Mouse (Mus musculus) 3T3-L1 (cell line): ENCODE measurements around the gene Sema3d.

Source experiments
- DNase-seq: peaks from one replicate; pipeline ENCODE4 v3.0.0-alpha.2; 2015; ENCODE audit warnings: low read depth, low spot score

Gene Sema3d

DNA sequence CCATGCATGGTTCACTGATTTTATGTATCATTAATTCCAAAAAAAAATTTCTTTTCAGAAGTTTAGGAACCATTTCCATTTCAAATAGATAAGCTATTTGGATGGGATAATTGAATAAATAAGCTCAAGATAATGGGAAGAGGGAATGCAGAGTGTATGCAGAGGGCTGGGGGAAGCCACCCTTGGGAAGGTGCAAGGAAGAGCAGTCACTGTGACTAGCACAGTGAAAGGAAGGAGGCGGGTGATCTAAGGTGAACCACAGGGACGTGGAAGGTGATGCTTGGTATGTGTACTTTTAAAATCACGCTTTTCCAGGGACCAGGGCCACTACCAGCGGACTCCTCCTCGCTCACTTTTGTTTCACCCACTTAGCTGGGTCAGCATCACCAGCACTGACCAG, 115.9 kb downstream of the Sema3d start:
- DNase-seq, result no peak

DNA sequence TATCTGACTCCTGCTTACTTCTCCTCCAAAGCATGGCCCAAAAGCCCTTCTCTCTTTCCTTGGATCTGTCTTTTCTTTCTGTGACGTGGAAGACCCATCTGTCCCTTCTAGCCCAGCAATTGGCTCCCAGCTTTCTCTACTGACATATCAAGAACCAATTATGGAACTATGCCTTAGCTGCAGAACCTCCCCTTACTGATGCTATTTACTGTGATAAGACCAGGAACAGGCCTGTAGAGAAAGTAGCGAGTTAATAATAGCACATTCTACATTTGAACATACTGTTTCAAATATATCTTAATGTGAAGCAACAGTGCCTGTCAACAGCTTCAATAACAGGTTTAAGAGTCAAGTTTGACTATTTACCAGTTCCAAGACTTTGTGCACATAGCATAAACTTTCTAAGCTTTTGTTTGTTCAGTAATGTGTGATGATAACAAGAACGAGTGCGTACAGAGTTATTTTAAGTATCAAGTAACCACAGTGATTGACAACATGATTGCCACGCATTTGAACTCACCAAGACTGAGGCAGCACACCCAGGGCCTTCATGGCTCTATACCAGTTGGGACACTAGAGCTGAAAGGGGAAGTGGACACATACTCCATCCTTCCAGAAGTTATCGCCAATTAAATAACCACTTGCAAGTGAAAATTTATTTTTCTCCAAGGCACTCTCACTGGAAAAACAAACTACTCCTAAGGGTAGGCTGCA, 116.8 kb downstream of the Sema3d start:
- DNase-seq, result no peak

DNA sequence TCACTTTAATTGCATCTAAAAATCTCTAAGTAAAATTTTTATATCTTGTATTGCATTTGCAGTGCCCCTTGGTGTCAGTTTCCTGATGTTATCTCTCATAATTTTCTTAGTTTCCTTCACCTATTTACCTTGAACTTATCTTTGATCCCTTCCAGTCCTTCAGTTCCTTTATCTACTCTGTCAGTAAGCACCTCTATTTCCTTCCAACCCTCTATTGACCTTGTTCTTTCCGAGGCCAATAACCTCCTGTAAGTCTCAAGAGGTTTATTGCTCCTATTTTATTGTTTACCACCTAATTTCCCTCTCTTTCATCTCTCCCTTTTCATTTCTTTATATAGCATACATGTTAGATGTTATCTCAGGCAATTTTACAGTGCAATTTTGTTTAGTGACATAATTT, 129.3 kb downstream of the Sema3d start:
- DNase-seq, result no peak

DNA sequence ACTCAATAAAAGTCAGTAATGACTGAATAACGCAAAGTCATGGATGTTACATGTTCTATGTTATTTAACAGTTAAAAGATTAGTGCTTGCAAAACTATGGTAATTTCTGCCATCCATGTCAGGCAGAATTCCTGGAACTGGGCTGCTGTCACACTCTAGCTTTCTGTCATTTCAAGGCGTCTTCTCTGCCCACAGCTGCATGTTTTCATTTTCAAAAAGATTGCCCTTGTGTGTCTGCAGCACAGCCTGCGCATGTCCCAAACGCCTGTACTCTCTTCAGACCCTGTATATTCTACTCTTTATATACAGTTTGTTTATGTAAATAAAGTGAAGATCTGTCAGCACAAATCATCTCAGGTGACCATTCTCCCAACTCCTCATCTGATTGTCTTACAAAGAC, 132.1 kb downstream of the Sema3d start:
- no peak for DNase-seq

DNA sequence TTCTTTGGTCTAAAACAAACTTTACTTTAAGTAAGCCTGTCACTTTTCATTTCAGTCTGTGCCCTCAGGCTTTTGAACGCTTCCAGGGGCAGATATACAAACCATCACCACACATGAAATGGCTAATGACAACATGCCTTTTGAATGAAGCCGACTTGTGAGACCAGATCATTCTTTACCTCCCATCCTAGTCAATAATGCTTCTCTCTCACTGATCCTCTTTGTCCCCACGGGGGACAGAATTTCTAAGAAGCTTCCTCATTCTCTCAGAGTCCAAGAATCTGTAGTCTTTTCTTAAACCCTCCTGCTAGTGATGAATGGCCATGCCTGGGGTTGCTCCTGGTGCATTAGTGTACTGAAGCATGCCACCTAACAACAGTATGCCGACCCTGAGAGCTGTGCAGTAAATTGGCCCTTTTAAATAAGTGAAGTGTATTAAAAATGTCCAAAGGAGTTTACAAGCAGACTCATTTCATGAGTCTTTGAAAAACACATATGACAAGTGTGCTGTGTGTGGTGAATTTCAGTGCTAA, 142.1 kb downstream of the Sema3d start:
- DNase-seq, result no peak

DNA sequence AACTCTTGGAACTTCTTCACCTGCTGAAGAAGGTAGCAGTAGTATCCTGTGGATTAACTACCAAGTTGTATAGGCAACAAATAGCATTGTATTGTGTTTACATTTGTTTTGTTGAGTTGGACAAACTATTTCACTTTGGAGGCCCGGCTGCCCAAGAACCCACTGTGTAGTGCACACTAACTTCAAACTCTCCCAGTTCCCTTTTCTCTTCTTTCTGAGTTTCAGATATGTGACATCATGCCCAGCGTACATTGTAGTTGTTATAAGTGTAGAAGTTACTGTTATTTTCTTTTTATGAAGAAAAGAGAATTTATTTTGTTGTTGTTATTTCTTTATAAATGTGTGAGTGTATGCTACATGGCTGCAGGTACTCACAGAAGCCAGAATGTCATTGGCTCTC, 145.4 kb downstream of the Sema3d start:
- no peak for DNase-seq

DNA sequence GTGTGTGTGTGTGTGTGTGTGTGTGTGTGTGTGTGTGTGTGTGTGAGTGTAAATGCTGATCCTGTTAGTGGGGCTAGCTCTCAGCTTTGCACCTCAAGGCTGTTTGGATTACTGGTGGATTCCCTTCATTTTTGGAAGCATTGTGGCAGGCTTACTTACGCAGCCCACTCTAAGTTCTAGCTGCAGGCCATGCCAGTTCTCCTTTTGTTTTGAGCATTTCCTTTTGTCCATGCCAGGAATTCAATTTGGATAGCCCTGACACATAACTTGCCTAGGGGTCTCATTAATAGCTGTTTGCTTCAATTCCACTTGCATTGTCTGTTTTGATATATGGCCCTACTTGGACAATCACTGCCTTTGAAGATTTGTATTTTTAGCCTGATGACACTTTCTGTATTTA, 146.6 kb downstream of the Sema3d start:
- DNase-seq, result no peak

DNA sequence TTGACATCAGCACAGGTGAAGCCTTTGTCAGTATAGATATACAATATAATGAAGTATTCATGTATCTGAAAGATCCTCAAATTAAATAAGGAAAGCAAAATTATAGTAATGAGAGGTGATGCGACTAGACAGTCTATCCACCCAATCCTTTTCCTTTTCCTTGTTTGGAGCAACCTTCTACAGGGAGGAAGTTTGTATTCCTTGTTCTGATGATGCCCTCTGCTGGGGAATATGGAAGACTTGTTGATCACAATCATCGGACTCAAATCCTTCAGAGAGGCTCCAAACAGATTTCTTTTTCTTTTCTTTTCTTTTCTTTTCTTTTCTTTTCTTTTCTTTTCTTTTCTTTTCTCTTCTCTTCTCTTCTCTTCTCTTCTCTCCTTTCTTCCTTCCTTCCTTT, 158.1 kb downstream of the Sema3d start:
- peak; percentile 80 for DNase-seq

DNA sequence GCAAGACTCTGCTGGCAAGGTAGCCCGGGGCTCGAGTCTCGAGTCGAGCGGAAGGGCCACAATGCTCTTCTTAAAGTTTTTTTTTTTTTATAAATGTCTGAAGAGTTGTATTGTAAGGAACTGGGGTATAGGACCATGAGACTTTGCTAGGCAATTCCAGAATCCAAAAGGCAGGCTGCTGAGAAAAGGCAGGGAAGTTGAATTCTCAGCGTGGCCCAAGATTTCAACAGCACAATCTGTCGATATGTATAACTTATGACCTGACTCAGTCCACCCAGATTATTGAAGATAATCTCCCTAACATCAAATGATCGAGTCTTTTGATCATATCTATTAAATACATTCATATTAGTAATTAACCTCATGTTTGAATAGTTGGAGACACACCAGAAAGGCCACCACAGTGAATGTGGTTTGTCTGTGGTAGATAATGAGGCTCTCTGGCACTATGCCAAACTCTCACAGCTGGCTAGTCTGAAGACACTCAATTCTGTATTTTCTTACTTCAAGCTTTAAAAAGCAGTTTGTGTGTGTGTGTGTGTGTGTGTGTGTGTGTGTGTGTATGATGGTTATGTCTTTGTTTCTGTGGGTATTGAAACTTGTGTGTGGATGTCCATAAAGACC, 166.0 kb downstream of the Sema3d start:
- peak; percentile 52 for DNase-seq

DNA sequence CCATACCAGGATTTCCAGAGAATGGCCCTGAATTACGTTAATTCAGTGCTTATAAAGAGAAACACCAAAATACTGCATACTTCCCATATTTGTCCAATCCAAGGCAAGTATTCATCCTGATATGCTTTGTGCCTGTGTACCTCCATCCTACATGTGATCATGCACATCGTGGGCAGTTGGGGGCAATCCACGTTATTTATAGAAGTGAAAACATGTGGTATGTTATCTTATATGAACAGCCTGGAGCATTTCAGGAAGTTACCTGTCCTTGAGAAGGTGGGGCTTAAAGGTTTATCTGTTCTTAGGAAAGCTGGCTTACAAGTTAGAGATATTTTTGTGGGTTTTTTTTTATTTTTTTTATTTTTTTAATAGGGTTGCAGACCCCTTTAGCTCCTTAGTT, 172.2 kb downstream of the Sema3d start:
- DNase-seq, result no peak

DNA sequence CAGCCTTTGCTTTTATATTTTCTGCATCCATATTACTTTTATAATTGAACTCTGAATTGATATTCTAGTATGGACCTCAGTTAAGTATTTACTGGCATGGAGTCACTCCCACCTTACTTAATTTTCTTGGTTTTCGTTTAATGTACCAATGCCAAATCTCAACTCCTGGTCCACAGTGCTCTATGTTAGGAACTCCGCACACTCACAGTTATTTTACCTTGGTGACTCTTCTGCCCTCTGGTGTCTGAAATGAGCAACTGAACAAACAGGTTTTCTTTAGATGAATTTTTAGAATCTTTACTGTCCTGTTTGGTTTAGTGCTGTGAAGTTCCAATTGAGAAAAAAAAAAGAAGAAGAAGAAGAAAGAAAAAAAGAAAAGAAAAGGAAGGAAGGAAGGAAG, 174.7 kb downstream of the Sema3d start:
- DNase-seq, result peak; percentile 70

DNA sequence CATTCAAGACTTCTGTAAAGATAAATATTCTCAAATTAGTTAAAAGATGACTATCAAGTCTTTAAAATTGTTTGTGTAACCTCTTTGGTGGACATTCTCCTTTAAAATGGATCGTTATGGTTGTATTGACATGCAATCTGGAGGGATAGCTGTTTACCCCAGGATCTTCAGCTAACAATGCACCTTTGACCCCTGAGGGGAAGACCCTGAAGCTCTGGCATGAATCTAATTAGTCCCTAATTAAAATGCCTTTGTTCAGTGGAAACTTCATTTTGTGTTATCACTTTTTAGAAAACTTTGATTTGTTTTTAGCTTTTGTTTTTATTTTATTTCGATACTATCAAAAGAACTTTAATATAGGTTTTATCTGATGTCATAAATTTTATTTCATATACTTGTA, 178.6 kb downstream of the Sema3d start:
- DNase-seq, result no peak

DNA sequence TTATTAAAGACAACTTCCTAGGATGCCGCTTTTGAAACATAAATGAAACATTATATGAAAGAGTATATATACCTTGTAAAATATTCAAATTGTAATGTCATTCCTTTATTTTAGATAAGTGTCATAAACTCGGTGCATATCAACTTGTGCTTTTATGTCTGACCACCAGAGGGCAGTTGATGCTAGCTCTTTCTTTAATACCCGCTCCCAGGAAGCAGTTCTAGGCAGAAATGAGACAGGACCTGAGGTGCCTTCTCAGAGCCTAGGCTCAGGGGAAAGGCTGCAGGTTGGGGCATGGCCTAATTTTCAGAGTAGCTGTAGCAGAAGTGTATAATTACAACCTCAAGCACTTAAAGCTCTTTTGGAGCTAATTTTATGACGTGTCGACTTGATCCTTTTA, 179.0 kb downstream of the Sema3d start:
- peak; percentile 94 for DNase-seq

DNA sequence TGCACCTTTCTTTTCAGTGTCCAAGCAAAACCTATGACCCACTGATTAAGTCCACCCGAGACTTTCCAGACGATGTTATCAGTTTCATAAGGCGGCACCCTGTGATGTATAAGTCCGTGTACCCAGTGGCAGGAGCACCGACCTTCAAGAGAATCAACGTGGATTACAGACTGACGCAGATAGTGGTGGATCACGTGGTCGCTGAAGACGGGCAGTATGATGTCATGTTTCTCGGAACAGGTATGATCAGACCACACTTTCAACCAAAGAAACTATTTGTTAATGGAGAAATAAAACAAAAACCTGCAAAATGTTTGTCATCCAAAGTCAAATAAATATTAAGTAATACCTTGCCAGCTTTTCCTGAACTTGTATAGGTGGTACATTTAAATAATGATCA, 179.9 kb downstream of the Sema3d start:
- DNase-seq, result no peak

DNA sequence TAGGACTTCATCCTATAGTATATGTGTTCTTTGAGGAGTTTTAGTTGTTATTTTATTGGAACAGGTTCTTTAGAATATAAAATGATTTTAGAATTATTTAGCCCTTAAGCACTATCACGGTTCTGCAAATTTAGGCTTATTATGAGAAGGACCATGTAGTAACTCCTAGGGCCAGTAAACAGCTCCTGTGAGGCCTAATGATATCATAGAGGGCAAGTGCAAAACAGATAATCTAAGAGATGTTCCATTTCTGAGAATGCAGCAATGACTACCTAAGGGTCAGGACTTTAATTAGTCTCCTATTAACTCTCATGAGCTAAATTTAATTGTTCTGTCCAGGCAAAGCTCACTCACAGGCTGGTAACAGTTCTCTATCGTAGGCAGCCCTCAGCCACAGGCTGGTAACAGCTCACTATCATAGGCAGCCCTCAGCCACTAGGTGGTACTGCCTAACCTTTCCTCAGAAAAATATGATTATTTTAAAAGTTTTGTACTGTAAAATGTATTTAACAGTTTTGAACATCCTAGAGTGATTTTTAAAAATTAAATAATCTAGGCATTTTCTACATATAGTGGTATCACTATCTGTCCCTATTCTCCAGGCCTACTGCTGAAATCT, 181.5 kb downstream of the Sema3d start:
- peak; percentile 79 for DNase-seq

DNA sequence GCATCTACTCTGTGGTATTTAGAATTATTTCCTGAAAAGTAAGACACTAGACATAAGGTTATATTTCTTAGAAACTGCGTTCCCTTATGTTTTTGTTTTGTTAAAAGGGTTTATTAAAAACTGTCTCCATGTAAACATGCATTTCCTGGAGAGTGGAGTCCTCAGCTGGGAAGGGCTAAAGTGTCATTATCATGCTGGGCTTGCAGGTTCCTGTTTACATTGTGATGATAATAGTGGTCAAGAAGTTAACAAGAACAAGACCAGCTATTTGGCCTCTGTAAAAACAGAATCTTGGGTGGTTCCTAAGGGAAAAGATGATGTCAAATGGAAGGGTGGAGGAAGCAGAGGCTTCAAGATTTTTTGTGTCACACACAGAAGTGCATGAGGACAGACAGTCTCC, 183.4 kb downstream of the Sema3d start:
- DNase-seq, result no peak

DNA sequence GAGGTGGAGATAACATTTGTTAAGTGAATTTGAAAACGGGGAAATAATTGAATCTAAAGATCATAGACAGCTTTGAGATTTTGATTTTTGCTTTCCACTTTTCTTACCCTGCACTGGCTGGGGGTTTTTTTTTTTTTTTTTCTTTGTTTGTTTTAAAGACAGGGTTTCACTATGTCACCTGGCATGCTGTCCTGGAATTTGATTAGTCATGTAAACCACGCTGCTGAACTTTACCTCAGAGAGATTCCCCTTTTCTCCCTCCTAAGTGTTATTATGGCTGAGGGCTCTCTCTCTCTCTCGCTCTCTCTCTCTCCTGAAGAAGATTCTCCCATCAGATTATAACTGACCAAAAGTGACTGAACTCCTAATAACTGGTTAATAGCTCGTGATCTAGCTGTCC, 191.4 kb downstream of the Sema3d start:
- DNase-seq, result peak; percentile 91

DNA sequence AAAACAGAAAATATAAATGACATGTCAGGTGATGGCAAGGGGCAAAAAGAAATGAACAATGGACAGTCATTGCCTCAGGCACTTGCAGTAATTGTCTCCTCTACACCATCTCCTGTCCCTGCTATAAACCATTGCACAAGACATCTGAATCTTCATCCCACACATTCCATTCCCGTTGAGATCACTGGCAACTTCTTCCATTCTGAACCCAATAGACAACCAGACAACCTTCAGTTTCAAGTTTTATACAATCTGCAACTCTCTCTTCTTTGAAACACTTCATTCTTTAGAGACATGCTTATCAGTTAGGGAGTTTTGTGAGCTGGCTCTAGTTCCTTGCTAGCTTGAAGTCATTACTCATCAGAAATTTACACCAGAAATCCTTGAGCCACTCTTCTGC, 192.1 kb downstream of the Sema3d start:
- DNase-seq, result peak; percentile 86

DNA sequence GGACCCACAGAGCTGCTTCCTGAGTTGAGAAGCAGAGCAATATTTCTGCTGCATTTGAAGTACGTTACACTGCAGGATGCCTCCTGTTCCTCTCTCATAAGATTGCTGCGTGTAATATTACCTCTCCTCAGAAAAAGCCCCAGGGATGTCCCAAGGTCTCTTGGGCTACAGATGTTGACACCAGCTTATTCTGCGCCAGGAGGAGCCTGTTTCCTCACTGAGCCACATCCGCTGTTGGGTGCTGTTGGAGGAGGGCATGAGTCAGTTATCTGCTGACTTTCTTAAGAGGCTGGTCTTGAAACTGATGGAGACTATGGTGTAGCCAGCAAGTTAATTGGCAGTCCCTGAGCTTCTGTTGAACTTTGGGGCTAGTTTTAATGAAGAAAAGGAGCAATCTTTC, 196.6 kb downstream of the Sema3d start:
- DNase-seq, result no peak

DNA sequence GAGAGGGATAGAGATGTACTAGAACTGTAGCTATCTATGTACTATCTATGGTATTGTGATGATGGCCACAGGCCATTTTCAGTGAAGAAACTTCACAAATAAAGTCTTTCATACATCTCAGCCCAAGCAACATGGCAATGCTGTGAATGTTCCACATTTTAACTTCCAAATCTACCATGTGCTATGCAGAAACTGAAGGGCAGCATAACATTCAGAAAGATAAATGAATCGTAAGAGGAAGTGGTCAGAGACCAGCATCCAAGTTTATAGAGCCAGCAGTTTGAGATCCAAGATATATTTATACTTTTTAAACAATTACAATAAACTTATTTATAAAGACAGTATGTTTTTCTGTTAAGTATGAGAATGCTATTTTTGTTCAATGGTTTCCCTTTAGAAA, 199.4 kb downstream of the Sema3d start:
- peak; percentile 51 for DNase-seq

DNA sequence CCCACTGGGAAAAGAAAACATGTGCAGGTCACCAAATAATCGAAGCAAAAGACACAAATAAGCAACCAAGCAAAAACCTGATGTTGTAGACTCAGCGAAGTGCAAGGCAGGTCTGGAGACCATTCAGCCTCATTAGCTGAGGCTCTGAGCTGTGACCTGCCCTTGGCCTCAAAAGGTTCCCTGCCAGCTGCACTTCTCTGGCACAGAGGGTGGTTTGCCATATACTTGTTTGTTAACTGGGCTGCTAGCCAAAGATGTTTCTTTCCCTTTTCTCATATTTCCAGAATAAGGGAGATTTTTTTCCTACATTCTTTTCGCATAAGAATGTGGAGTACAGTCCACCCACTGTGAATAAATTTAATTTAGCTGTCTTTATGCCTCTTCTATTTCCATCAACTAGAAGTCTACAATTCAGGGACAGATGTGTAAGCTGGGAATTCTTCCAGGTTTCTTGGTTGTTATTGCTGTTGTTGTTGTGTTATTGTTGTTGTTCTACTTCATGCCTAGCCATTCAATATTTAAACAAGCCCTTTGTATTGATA, 200.2 kb downstream of the Sema3d start:
- DNase-seq, result peak; percentile 93

DNA sequence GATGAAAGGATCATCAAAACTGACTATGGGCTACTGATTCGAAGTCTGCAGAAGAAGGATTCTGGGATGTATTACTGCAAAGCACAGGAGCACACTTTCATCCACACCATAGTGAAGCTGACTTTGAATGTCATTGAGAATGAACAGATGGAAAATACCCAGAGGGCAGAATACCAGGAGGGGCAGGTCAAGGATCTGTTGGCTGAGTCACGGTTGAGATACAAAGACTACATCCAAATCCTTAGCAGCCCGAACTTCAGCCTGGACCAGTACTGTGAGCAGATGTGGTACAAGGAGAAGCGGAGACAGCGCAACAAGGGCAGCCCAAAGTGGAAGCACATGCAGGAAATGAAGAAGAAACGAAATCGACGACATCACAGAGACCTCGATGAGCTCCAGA, 201.7 kb downstream of the Sema3d start:
- DNase-seq, result peak; percentile 75
